Mouse (Mus musculus) lung, adult 10 weeks (tissue): ENCODE results near the gene Irak4. TPM values are rescaled to one million over a fixed set of nuclear protein-coding genes. Genes with fewer than 3 reads are reported as not detected.

Experiments
- polyA plus RNA-seq: library from polyadenylated mRNA; stranded (reverse); fragments of 350-450 nt; fragmentation: Illumina TruSeq; extraction: RNeasy Lipid Tissue Mini Kit (QIAGEN cat#74804); gene quantifications from one replicate; pipeline ENCODE4 v1.2.3, GENCODE M21; 2014; ENCODE audit warnings: low read depth, low replicate concordance; ENCODE audit not compliant: insufficient read depth

Irak4 gene
- 5.4 TPM for polyA plus RNA-seq

GRCm38 (mm10) chr15:94543409-94544051 lies at the start of gene Irak4, which contains the start of gene Pus7l:
Irak4 (plus strand) TSS chr15:94543643.
Pus7l (minus strand) TSS chr15:94543547.

GRCm38 (mm10) chr15:94589219-94590075 lies 46.0 kb downstream of the Irak4 start, which contains the start of gene Twf1:
Twf1 (minus strand) TSS chr15:94589889.

GRCm38 (mm10) chr15:94628830-94629601 lies 85.6 kb downstream of the Irak4 start, which contains the start of gene Tmem117:
Tmem117 (plus strand) TSS chr15:94629232.

Other genes with a start within 250 kb of the Irak4 start
- 0.18 TPM for gene Adamts20, start 78.2 kb upstream of the Irak4 start, polyA plus RNA-seq
- 1.8 TPM for gene Pus7l, start 96 bp upstream of the Irak4 start, polyA plus RNA-seq
- 31.7 TPM for gene Twf1, start 46.2 kb downstream of the Irak4 start, polyA plus RNA-seq
- 1.2 TPM for gene Tmem117, start 85.6 kb downstream of the Irak4 start, polyA plus RNA-seq